Mouse (Mus musculus) v-Abl transformed pro-B cells (cell line): ENCODE results near the gene Mid1.
"Not testable (repeated sequence)": the region's sequence is repeated elsewhere in the genome, so short reads cannot be mapped to it uniquely, and the experiment has no call there.

Source experiments
- in situ Hi-C, 2 experiments: fragments of 400-800 bp; cut with MboI; formaldehyde crosslinking; loops; one replicate each; pipeline ENCODE4 v1.15.1; 2025; ENCODE audit not compliant: unreplicated experiment in 2 of 2

Mid1 gene

DNA sequence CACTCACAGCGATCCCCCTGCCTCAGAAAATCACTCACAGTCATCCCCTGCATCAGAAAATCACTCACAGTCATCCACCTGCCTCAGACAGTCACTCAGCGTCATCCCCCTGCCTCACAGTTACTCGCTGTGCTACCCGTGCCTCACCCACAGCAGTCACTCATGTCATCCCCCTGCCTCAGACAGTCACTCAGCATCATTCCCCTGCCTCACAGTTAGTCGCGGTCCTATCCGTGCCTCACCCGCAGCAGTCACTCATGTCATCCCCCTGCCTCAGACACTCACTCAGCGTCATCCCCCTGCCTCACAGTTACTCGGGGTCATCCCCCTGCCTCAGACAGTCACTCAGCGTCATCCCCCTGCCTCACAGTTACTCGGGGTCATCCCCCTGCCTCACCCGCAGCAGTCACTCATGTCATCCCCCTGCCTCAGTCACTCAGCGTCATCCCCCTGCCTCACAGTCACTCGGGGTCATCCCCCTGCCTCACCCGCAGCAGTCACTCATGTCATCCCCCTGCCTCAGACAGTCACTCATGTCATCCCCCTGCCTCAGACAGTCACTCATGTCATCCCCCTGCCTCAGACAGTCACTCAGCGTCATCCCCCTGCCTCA lies 311.0 kb downstream of the Mid1 start:
- in situ Hi-C loops, result not testable (repeated sequence)

DNA sequence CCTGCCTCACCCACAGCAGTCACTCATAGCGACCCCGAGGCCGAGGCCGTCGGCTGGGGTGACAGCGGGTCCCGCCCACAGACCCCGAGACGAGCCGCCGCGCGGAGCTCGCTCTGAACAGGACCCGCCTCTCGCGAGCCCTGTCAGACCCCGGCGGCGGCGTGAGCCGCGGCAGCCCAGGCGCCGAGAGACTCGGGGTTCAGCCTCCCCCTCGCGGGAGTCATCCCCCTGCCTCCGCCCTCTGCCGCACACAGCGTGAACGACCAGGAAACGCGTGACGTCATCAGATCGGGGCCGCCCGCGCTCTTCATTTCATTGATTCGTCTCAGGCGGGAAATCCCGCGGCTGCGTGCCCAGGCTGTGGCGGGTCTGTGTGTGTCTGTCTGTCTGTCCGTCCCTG lies 311.9 kb downstream of the Mid1 start:
- in situ Hi-C loops, result not testable (repeated sequence)

DNA sequence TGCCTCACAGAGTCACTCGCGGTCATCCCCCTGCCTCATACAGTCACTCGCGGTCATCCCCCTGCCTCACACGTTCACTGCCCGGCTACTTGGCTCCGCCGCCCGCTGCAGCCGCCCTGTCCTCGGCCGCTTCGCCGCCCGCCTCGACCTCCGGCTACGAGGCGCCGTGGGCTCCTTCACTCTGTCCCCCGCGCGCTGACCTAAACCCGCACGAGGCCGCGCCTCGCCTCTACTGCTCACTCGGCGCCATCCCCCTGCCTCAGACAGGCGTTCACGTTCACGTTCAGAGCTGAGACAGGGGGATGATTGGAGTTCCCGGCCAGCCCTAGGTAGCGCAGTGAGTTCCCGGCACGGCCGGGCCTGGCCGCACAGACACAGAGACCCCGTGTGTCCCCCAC lies 312.5 kb downstream of the Mid1 start:
- in situ Hi-C loops, result not testable (repeated sequence)

- in situ Hi-C loops, result not testable (repeated sequence)
These were observed 313.0 kb downstream of the Mid1 start for GRCm38 (mm10) chrX:169997854-169998456.

DNA sequence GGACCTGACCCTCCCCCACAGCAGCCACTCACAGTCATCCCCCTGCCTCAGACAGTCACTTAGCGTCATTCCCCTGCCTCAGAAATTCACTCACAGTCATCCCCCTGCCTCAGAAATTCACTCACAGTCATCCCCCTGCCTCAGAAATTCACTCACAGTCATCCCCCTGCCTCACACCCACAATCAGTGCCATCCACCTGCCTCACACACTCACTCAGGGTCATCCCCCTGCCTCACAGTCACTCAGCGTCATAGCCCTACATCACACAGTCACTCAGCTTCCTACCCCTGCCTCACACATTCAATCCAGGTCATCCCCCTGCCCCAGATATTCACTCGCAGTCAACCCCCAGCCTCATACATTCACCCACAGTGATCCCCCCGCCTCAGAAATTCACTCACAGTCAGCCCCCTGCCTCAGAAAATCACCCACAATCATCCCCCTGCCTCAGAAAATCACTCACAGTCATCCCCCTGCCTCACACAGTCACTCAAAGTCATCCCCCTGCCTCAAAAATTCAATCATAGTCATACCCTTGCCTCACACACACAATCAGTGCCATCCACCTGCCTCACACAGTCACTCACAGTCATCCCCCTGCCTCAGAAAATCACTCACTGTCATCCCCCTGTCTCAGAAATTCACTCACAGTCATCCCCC lies 313.7 kb downstream of the Mid1 start:
- in situ Hi-C loops, result not testable (repeated sequence)

- in situ Hi-C loops, result not testable (repeated sequence)
These were observed 314.4 kb downstream of the Mid1 start for GRCm38 (mm10) chrX:169999226-169999883.

DNA sequence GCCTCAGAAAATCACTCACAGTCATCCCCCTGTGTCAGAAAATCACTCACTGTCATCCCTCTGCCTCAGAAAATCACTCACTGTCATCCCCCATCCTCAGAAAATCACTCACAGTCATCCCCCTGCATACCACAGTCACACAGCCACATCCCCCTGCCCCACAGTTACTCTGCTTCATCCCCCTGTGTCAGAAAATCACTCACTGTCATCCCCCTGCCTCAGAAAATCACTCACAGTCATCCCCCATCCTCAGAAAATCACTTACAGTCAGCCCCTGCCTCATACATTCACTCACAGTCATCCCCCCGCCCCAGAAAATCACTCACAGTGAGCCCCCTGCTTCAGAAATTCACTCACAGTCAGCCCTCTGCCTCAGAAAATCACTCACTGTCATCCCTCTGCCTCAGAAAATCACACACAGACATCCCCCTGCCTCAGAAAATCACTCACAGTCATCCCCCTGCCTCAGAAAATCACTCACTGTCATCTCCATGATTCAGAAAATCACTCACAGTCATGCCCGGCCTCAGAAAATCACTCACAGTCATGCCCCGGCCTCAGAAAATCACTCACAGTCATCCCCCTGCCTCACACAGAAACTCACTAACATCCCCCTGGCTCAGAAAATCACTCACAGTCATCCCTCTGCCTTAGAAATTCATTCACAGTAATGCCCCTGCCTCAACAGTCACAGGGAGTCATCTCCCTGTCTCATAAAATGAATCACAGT lies 315.1 kb downstream of the Mid1 start:
- in situ Hi-C loops, result not testable (repeated sequence)

- in situ Hi-C loops, result not testable (repeated sequence)
These were observed 315.8 kb downstream of the Mid1 start for GRCm38 (mm10) chrX:170000642-170001387.

GRCm38 (mm10) chrX:170001388-170001695 lies 316.3 kb downstream of the Mid1 start:
- in situ Hi-C loops, result not testable (repeated sequence)

GRCm38 (mm10) chrX:170002510-170003197 lies 317.7 kb downstream of the Mid1 start:
- in situ Hi-C loops, result not testable (repeated sequence)

DNA sequence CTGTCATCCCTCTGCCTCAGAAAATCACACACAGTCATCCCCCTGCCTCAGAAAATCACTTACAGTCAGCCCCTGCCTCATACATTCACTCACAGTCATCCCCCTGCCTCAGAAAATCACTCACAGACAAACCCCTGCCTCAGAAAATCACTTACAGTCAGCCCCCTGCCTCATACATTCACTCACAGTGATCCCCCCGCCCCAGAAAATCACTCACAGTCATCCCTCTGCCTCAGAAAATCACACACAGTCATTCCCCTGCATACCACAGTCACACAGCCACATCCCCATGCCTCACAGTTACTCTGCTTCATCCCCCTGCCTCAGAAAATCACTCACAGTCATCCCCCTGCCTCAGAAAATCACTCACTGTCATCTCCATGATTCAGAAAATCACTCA lies 318.5 kb downstream of the Mid1 start:
- in situ Hi-C loops, result not testable (repeated sequence)

GRCm38 (mm10) chrX:170004236-170004635 lies 319.2 kb downstream of the Mid1 start:
- in situ Hi-C loops, result not testable (repeated sequence)

GRCm38 (mm10) chrX:170004793-170005192 lies 319.8 kb downstream of the Mid1 start:
- in situ Hi-C loops, result not testable (repeated sequence)

DNA sequence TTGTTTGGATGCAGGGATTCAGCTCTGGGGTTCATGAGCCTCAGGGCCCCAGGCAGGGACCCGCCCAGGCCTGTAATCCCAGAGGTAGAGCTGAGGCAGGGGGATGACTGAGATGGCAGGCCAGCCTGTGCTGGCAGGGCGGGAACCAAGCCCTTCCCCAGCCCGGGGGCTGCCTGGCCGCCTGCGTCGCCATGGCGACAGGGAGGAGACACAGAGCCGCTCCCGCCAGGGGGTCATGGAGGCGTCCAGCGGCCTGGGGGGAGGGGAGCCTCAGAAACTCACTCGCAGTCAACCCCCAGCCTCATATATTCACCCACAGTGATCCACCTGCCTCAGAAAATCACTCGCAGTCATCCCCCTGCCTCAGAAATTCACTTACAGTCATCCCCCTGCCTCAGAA lies 320.2 kb downstream of the Mid1 start:
- in situ Hi-C loops, result not testable (repeated sequence)

GRCm38 (mm10) chrX:170005695-170006297 lies 320.8 kb downstream of the Mid1 start:
- in situ Hi-C loops, result not testable (repeated sequence)

DNA sequence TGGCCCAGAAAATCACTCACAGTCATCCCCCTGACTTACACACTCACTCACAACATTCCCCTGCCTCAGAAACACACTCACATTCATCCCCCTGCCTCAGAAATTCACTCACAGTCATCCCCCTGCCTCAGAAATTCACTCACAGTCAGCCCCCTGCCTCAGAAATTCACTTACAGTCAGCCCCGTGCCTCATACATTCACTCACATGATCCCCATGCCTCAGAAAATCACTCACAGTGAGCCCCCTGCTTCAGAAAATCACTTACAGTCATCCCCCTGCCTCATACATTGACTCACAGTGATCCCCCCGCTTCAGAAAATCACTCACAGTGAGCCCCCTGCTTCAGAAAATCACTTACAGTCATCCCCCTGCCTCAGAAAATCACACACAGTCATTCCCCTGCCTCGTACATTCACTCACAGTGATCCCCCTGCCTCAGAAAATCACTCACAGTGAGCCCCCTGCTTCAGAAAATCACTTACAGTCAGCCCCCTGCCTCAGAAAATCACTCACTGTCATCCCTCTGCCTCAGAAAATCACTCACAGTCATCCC lies 321.8 kb downstream of the Mid1 start:
- in situ Hi-C loops, result not testable (repeated sequence)

DNA sequence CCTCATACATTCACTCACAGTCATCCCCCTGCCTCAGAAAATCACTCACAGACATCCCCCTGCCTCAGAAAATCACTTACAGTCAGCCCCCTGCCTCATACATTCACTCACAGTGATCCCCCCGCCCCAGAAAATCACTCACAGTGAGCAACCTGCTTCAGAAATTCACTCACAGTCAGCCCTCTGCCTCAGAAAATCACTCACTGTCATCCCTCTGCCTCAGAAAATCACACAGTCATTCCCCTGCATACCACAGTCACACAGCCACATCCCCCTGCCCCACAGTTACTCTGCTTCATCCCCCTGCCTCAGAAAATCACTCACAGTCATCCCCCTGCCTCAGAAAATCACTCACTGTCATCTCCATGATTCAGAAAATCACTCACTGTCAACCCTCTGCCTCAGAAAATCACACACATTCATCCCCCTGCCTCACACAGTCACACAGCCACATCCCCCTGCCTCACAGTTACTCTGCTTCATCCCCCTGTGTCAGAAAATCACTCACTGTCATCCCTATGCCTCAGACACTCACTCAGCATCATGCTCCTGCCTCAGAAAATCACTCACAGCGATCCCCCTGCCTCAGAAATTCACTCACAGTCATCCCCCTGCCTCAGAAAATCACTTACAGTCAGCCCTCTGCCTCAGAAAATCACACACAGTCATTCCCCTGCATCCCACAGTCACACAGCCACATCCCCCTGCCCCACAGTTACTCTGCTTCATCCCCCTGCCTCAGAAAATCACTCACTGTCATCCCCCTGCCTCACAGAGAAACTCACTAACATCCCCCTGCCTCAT lies 322.6 kb downstream of the Mid1 start:
- in situ Hi-C loops, result not testable (repeated sequence)

DNA sequence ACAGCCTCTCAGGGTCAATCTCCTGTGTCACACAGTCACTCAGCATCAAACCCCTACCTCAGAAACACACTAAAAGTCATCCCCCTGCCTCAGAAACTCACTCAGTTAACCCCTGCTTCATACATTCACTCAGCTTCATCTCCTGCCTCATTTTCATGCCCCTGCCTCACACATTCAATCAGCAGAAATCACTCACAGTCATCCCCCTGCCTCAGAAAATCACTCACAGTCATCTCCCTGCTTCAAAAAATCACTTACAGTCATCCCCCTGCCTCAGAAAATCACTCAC lies 323.1 kb downstream of the Mid1 start:
- in situ Hi-C loops, result not testable (repeated sequence)
